Mouse (Mus musculus) liver, embryonic 16.5 days (tissue): ENCODE measurements around the gene Smoc2. TPM values are rescaled to one million over a fixed set of nuclear protein-coding genes. Genes with fewer than 3 reads are reported as not detected.

Experiments used
- ATAC-seq: fragments of 200-750 bp; cut with Nextera tagmentation; 2 replicates; pipeline ENCODE4 v1.8.0; 2017; ENCODE audit warnings: low read depth, mild to moderate bottlenecking, moderate number of reproducible peaks, moderate library complexity
- H3K27ac ChIP-seq: fragments of 300-500 bp; sonication (generic); 2 replicates; pipeline ENCODE4 v1.5.1; 2014; ENCODE audit warnings: mild to moderate bottlenecking, low read length
- H3K27me3 ChIP-seq: fragments of 300-500 bp; sonication (generic); 2 replicates; pipeline ENCODE4 v1.6.1; 2014; ENCODE audit warnings: low read depth, low read length, mixed read lengths; ENCODE audit not compliant: control insufficient read depth, insufficient read depth
- H3K36me3 ChIP-seq: fragments of 300-500 bp; sonication (generic); 2 replicates; pipeline ENCODE4 v1.6.1; 2014; ENCODE audit warnings: mild to moderate bottlenecking; ENCODE audit not compliant: control insufficient read depth, insufficient read depth
- H3K4me1 ChIP-seq: fragments of 300-500 bp; sonication (generic); 2 replicates; pipeline ENCODE4 v1.6.1; 2014; ENCODE audit warnings: low read depth, low read length, mixed read lengths; ENCODE audit not compliant: control insufficient read depth
- H3K4me2 ChIP-seq: fragments of 300-500 bp; sonication (generic); 2 replicates; pipeline ENCODE4 v1.6.1; 2014; ENCODE audit warnings: low read depth, low read length, mixed read lengths
- H3K4me3 ChIP-seq: fragments of 300-500 bp; sonication (generic); 2 replicates; pipeline ENCODE4 v1.5.1; 2014; ENCODE audit warnings: low read depth, mild to moderate bottlenecking, low read length
- H3K9ac ChIP-seq: fragments of 300-500 bp; sonication (generic); 2 replicates; pipeline ENCODE4 v1.6.1; 2014; ENCODE audit warnings: low read depth, low read length
- H3K9me3 ChIP-seq: fragments of 300-500 bp; sonication (generic); replicated peaks from 2 replicates; pipeline ENCODE4 v1.6.1; 2016; ENCODE audit warnings: low read length; ENCODE audit not compliant: control insufficient read depth
- WGBS: fragments of 180-500 bp; shearing (Covaris S2); extraction: QIAGEN DNeasy Blood & Tissue Kit; methylation state at CpG from one replicate; pipeline ENCODE4 v1.1.7; 2014; ENCODE audit not compliant: insufficient replicate concordance; 5-methylcytosine and 5-hydroxymethylcytosine counted together
- polyA plus RNA-seq: library from polyadenylated mRNA; unstranded; fragments of >200 nt; fragmentation: Nextera tagmentation; extraction: Ambion mirVana; gene quantifications from 2 replicates; pipeline ENCODE4 v1.2.1, GENCODE M21; 2015

The Smoc2 gene
- polyA plus RNA-seq, 1 experiment from 2014 or later: 7.8 TPM

- Histone ChIP-seq H3K4me3 (no peak overlapping the region), H3K27me3 (no peaks in the 10 kb centered on the region), H3K9ac (no peak overlapping the region), H3K4me1 (no peaks in the 10 kb centered on the region), H3K36me3 (no peaks in the 10 kb centered on the region), H3K27ac (no peak overlapping the region), H3K9me3 (no peaks in the 10 kb centered on the region), H3K4me2 (no peak overlapping the region)
- WGBS: 39% methylated on average over 3 of the region's 3 CpGs
- no peak for ATAC-seq
Measured at GRCm38 (mm10) chr17:14295146-14295545, 15.8 kb downstream of the Smoc2 start.

- no peak overlapping the region for H3K4me2 ChIP-seq
- no peaks in the 10 kb centered on the region for H3K9me3 ChIP-seq
- H3K9ac ChIP-seq: no peak overlapping the region
- H3K4me3 ChIP-seq: no peak overlapping the region
- no peaks in the 10 kb centered on the region for H3K36me3 ChIP-seq
- H3K27me3 ChIP-seq: no peaks in the 10 kb centered on the region
- ATAC-seq: no peak
- no peak overlapping the region for H3K27ac ChIP-seq
- 52% methylated on average over 5 of the region's 5 CpGs for WGBS
- no peaks in the 10 kb centered on the region for H3K4me1 ChIP-seq
Measured at GRCm38 (mm10) chr17:14300361-14300760, 21.1 kb downstream of the Smoc2 start.

- no peak for ATAC-seq
- H3K36me3 ChIP-seq: no peaks in the 10 kb centered on the region
- H3K4me1 ChIP-seq: no peaks in the 10 kb centered on the region
Measured at GRCm38 (mm10) chr17:14301491-14302344, 22.4 kb downstream of the Smoc2 start.

GRCm38 (mm10) chr17:14302356-14302755 is 23.1 kb downstream of the Smoc2 start:
- no peak for ATAC-seq
- Histone ChIP-seq H3K4me1 (no peaks in the 10 kb centered on the region), H3K9me3 (no peaks in the 10 kb centered on the region), H3K9ac (no peak overlapping the region), H3K36me3 (no peaks in the 10 kb centered on the region), H3K4me3 (no peak overlapping the region), H3K27me3 (no peaks in the 10 kb centered on the region), H3K4me2 (no peak overlapping the region), H3K27ac (no peak overlapping the region)
- WGBS: 52% methylated on average over 6 of the region's 6 CpGs

More at GRCm38 (mm10) chr17:14301491-14302344, 22.4 kb downstream of the Smoc2 start:
- Histone ChIP-seq H3K27me3 (no peaks in the 10 kb centered on the region), H3K9me3 (no peaks in the 10 kb centered on the region), H3K4me2 (no peak overlapping the region), H3K27ac (no peak overlapping the region), H3K9ac (no peak overlapping the region), H3K4me3 (no peak overlapping the region)
- 38% methylated on average over 7 of the region's 7 CpGs for WGBS

- H3K4me2 ChIP-seq: no peak overlapping the region
- H3K36me3 ChIP-seq: no peaks in the 10 kb centered on the region
- ATAC-seq: no peak
- H3K4me3 ChIP-seq: no peak overlapping the region
- no peaks in the 10 kb centered on the region for H3K27me3 ChIP-seq
- no peaks in the 10 kb centered on the region for H3K9me3 ChIP-seq
- H3K9ac ChIP-seq: no peak overlapping the region
- H3K27ac ChIP-seq: no peak overlapping the region
- no peaks in the 10 kb centered on the region for H3K4me1 ChIP-seq
- 82% methylated on average over 6 of the region's 6 CpGs for WGBS
Measured at GRCm38 (mm10) chr17:14303722-14304121, 24.4 kb downstream of the Smoc2 start.

- no peaks in the 10 kb centered on the region for H3K9me3 ChIP-seq
- no peak overlapping the region for H3K4me2 ChIP-seq
- H3K4me1 ChIP-seq: no peaks in the 10 kb centered on the region
- 76% methylated on average over 3 of the region's 3 CpGs for WGBS
- H3K9ac ChIP-seq: no peak overlapping the region
- no peaks in the 10 kb centered on the region for H3K27me3 ChIP-seq
- ATAC-seq: no peak
- H3K36me3 ChIP-seq: no peaks in the 10 kb centered on the region
- H3K4me3 ChIP-seq: no peak overlapping the region
- no peak overlapping the region for H3K27ac ChIP-seq
Measured at GRCm38 (mm10) chr17:14309884-14310283, 30.6 kb downstream of the Smoc2 start.

GRCm38 (mm10) chr17:14312440-14312839 is 33.1 kb downstream of the Smoc2 start:
- Histone ChIP-seq H3K9ac (no peak overlapping the region), H3K27ac (no peak overlapping the region), H3K36me3 (no peaks in the 10 kb centered on the region), H3K27me3 (no peaks in the 10 kb centered on the region), H3K9me3 (no peaks in the 10 kb centered on the region), H3K4me3 (no peak overlapping the region), H3K4me1 (no peaks in the 10 kb centered on the region), H3K4me2 (no peak overlapping the region)
- no peak for ATAC-seq
- 59% methylated on average over 6 of the region's 6 CpGs for WGBS

GRCm38 (mm10) chr17:14314308-14314707 is 35.0 kb downstream of the Smoc2 start:
- Histone ChIP-seq H3K9me3 (no peaks in the 10 kb centered on the region), H3K4me2 (no peak overlapping the region), H3K4me1 (no peaks in the 10 kb centered on the region), H3K9ac (no peak overlapping the region), H3K36me3 (no peaks in the 10 kb centered on the region), H3K27me3 (no peaks in the 10 kb centered on the region), H3K27ac (no peak overlapping the region), H3K4me3 (no peak overlapping the region)
- no peak for ATAC-seq
- WGBS: 42% methylated on average over 1 of the region's 1 CpGs

GRCm38 (mm10) chr17:14316536-14316935 is 37.2 kb downstream of the Smoc2 start:
- Histone ChIP-seq H3K4me3 (no peak overlapping the region), H3K4me2 (no peak overlapping the region), H3K9ac (no peak overlapping the region), H3K27ac (no peak overlapping the region), H3K36me3 (no peaks in the 10 kb centered on the region), H3K27me3 (no peaks in the 10 kb centered on the region), H3K4me1 (no peaks in the 10 kb centered on the region), H3K9me3 (no peaks in the 10 kb centered on the region)
- WGBS: 65% methylated on average over 7 of the region's 7 CpGs
- ATAC-seq: no peak
